ENCODE assay signal across 8 mouse cellular contexts in genomic region chr5:115134234-115135165, GRCm38 (mm10). TPM values are rescaled to one million over a fixed set of nuclear protein-coding genes. Genes with fewer than 3 reads are reported as not detected.
A peak's percentile ranks its signal among the peaks of the same experiment; 100 is the strongest.
DNase-seq lines count a peak whose midpoint lies in the region; ATAC-seq lines count a peak whose summit lies in the region.

Gene Unc119b, minus strand, starts transcription at chr5:115134975.

- H3K4me3 ChIP-seq in forebrain, embryonic 10.5 days = peak within 1 kb of the TSS; percentile 96
- H3K4me3 ChIP-seq in heart, embryonic 14.5 days (ENCODE audit: control insufficient read depth in 1 of 2, insufficient read depth in 1 of 2, low read depth in 1 of 2, low read length in 2 of 2) = peak within 1 kb of the TSS; percentile 58 to 62
- peak within 1 kb of the TSS; percentile 76 for H3K4me3 ChIP-seq in liver, embryonic 12.5 days

- under 1% methylated on average over 81 of the region's 81 CpGs for WGBS in forebrain, embryonic 10.5 days
- under 1% methylated on average over 73 of the region's 81 CpGs for WGBS in heart, embryonic 14.5 days
- under 1% methylated on average over 72 of the region's 81 CpGs for WGBS in liver, embryonic 12.5 days (ENCODE audit: insufficient replicate concordance)

- H3K27ac ChIP-seq in forebrain, embryonic 10.5 days = peak within 1 kb of the TSS; percentile 93
- H3K27ac ChIP-seq in heart, embryonic 14.5 days (replicated peaks in 1 of 2; ENCODE audit: control insufficient read depth in 1 of 2, insufficient read depth in 1 of 2, low read depth in 2 of 2, low read length in 2 of 2) = no peak within 1 kb of the TSS
- peak within 1 kb of the TSS; percentile 42; the same call in 1 of the 2 replicates for H3K27ac ChIP-seq in liver, embryonic 12.5 days

- H3K4me1 ChIP-seq in forebrain, embryonic 10.5 days = peaks cover 22% of the 10 kb centered on the region
- H3K4me1 ChIP-seq in heart, embryonic 14.5 days (ENCODE audit: control insufficient read depth in 2 of 2, insufficient read depth in 2 of 2, low read length in 2 of 2) = peaks cover 7 to 17% of the 10 kb centered on the region in 2 experiments
- H3K4me1 ChIP-seq in liver, embryonic 12.5 days = peaks cover 18% of the 10 kb centered on the region

- no peaks in the 10 kb centered on the region for H3K9me3 ChIP-seq in forebrain, embryonic 10.5 days
- no peaks in the 10 kb centered on the region for H3K9me3 ChIP-seq in heart, embryonic 14.5 days (ENCODE audit: control insufficient read depth, low read length)
- no peaks in the 10 kb centered on the region for H3K9me3 ChIP-seq in liver, embryonic 12.5 days (replicated peaks)

- DNase-seq in CD8-positive naive resting alpha-beta T cell, adult 2 months (ENCODE audit: low read depth in 2 of 2, low spot score in 2 of 2) = peak; percentile 83 to 92
- DNase-seq in c-Kit-positive CD71-negative TER-119-negative erythroid progenitor cells, embryonic 14.5 days (ENCODE audit: low read depth) = peak; percentile 77
- peak; percentile 86 for DNase-seq in forebrain, embryonic 10.5 days (ENCODE audit: extremely low spot score, low spot score)
- DNase-seq in kidney, postnatal 14 days = peak; percentile 94
- peak; percentile 91 for DNase-seq in naive thymus-derived CD4-positive, alpha-beta T cell, adult 2 months (ENCODE audit: low read depth)
- DNase-seq in splenic B cell, adult 2 months (ENCODE audit: low read depth, low spot score) = peak; percentile 91

- peak within 1 kb of the TSS; percentile 80 for H3K9ac ChIP-seq in heart, embryonic 14.5 days (ENCODE audit: low read length)
- peak within 1 kb of the TSS; percentile 83 for H3K9ac ChIP-seq in liver, embryonic 12.5 days

- peak; percentile 92 for ATAC-seq in heart, embryonic 14.5 days (ENCODE audit: insufficient number of reproducible peaks, insufficient read depth, low FRiP score, low read depth)
- ATAC-seq in liver, embryonic 12.5 days = peak; percentile 94

- peak within 1 kb of the TSS; percentile 89 for H3K4me2 ChIP-seq in heart, embryonic 14.5 days (ENCODE audit: low read length)
- peak within 1 kb of the TSS; percentile 99 for H3K4me2 ChIP-seq in liver, embryonic 12.5 days

- H3K36me3 ChIP-seq in forebrain, embryonic 10.5 days (replicated peaks) = peaks cover 32% of the 10 kb centered on the region
- peaks cover 7% of the 10 kb centered on the region for H3K36me3 ChIP-seq in heart, embryonic 14.5 days (ENCODE audit: control insufficient read depth, insufficient read depth, low read length)
- peaks cover 10% of the 10 kb centered on the region for H3K36me3 ChIP-seq in liver, embryonic 12.5 days
- H3K36me3 ChIP-seq in splenic B cell, adult 2 months (ENCODE audit: control insufficient read depth, insufficient read depth, low read length, poor library complexity, severe bottlenecking) = no peaks in the 10 kb centered on the region

- H3K27me3 ChIP-seq in forebrain, embryonic 10.5 days (ENCODE audit: poor library complexity, severe bottlenecking) = peaks cover 3% of the 10 kb centered on the region
- no peaks in the 10 kb centered on the region for H3K27me3 ChIP-seq in heart, embryonic 14.5 days (ENCODE audit: control insufficient read depth, insufficient read depth, low read length)
- peaks cover 30% of the 10 kb centered on the region; the same call in 1 of the 2 replicates for H3K27me3 ChIP-seq in liver, embryonic 12.5 days (replicated peaks)
- no peaks in the 10 kb centered on the region for H3K27me3 ChIP-seq in splenic B cell, adult 2 months (ENCODE audit: control insufficient read depth, insufficient read depth, low read length, poor library complexity, severe bottlenecking)

RNA-seq across cellular contexts. Expression of gene Unc119b, which starts in this region (rescaled TPM):
- 75.4 and 77.6 TPM in 2 replicates for polyA plus RNA-seq in forebrain, embryonic 10.5 days (2016; fragmentation: Nextera tagmentation; extraction: Ambion mirVana)
- polyA plus RNA-seq in heart, embryonic 14.5 days (2014; fragmentation: Nextera tagmentation; extraction: Ambion mirVana) = 17.5 and 20.5 TPM in 2 replicates
- 16.1 and 17.6 TPM in 2 replicates for polyA plus RNA-seq in liver, embryonic 12.5 days (2016; fragmentation: Nextera tagmentation; extraction: Ambion mirVana)

Comparison
In these comparisons a context has a peak if more than half of its experiments do, and no peak if none do; other contexts are left out.
1. H3K27ac ChIP-seq: peak in forebrain, embryonic 10.5 days (single experiment) and liver, embryonic 12.5 days (single experiment); none in heart, embryonic 14.5 days (0 of 2).
2. Peak in every context shown above with its lines, with median percentiles within 50 percentile points of each other: DNase-seq and H3K4me3 ChIP-seq.